ENCODE assay signal across 8 mouse cellular contexts in the genomic region with DNA sequence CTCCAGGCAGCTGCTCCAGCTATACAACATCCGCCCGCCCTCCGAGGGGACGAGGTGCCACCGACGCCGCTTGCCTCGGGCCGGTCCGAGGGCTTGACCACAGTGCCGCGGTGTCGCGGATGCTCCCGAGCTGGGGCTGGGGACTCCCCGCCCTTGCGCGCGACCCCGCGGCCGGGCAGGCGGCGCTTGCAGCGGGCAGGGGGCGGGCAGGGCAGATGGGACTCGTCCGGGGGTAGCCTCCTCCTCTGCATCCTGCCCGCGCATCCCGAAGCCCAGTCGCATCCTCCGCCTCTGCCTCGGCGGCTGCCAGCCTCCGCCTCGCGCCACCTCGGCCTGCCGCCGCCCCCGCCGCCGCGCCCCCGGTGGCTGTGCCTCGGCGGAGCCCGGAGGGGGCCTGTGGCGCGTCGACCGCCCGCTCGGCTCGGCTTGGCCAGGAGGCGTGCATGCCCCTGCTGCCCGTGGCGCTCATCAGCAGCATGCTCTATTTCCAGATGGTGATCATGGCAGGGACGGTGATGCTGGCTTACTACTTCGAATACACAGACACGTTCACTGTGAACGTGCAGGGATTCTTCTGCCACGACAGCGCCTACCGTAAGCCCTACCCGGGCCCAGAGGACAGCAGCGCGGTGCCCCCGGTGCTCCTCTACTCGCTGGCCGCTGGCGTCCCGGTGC. TPM values are rescaled to one million over a fixed set of nuclear protein-coding genes. Genes with fewer than 3 reads are reported as not detected.
A peak's percentile ranks its signal among the peaks of the same experiment; 100 is the strongest.
DNase-seq lines count a peak whose midpoint lies in the region; ATAC-seq and TF ChIP-seq lines count a peak whose summit lies in the region.

No protein-coding gene starts in this region.

- WGBS in embryonic facial prominence, embryonic 12.5 days: 1% methylated on average over 70 of the region's 74 CpGs
- WGBS in midbrain, embryonic 16.5 days: under 1% methylated on average over 72 of the region's 74 CpGs

- peak overlapping the region; percentile 99 for H3K4me2 ChIP-seq in embryonic facial prominence, embryonic 12.5 days (replicated peaks)
- peak overlapping the region; percentile 79 for H3K4me2 ChIP-seq in midbrain, embryonic 16.5 days (ENCODE audit: low read length)

- in situ Hi-C loops in ES-E14 (cut with MboI; ENCODE audit: low sequenced_read_pairs in 2 of 2, unreplicated experiment in 2 of 2): no loop called here

- no peaks in the 10 kb centered on the region for H3K9me3 ChIP-seq in ES-E14 (ENCODE audit: control insufficient read depth, insufficient read depth, low read depth, low read length)
- no peaks in the 10 kb centered on the region for H3K9me3 ChIP-seq in embryonic facial prominence, embryonic 12.5 days
- no peaks in the 10 kb centered on the region for H3K9me3 ChIP-seq in midbrain, embryonic 16.5 days (replicated peaks; ENCODE audit: control insufficient read depth, low read length, poor library complexity, severe bottlenecking)

- no peaks in the 10 kb centered on the region for H3K36me3 ChIP-seq in ES-E14 (ENCODE audit: control insufficient read depth, insufficient read depth, low read length, poor library complexity, severe bottlenecking)
- no peaks in the 10 kb centered on the region for H3K36me3 ChIP-seq in embryonic facial prominence, embryonic 12.5 days
- H3K36me3 ChIP-seq in midbrain, embryonic 16.5 days (ENCODE audit: control insufficient read depth, insufficient read depth, low read length): no peaks in the 10 kb centered on the region

- peak overlapping the region; percentile 63 to 66 for H3K4me3 ChIP-seq in ES-E14 (ENCODE audit: insufficient read depth in 1 of 2, low read depth in 1 of 2, low read length in 2 of 2, poor library complexity in 1 of 2, severe bottlenecking in 1 of 2)
- peak overlapping the region; percentile 71 for H3K4me3 ChIP-seq in embryonic facial prominence, embryonic 12.5 days
- peak overlapping the region; percentile 82 for H3K4me3 ChIP-seq in midbrain, embryonic 16.5 days (ENCODE audit: low read depth, low read length)

- intact Hi-C loops in heart, postnatal 14 days (cut with DNase I): no loop called here
- intact Hi-C loops in left cerebral cortex, postnatal 14 days (cut with DNase I): loop anchor here (5.0 to 10.0 kb wide), 3 partner anchors 52 to 421 kb away; no protein-coding TSS in a partner anchor

- no peak overlapping the region for H3K27ac ChIP-seq in ES-E14 (ENCODE audit: insufficient read depth, low read depth, low read length, poor library complexity, severe bottlenecking)
- no peak overlapping the region for H3K27ac ChIP-seq in embryonic facial prominence, embryonic 12.5 days
- H3K27ac ChIP-seq in midbrain, embryonic 16.5 days (ENCODE audit: low read length): peak overlapping the region; percentile 89

- H3K27me3 ChIP-seq in embryonic facial prominence, embryonic 12.5 days: peaks cover 30% of the 10 kb centered on the region
- no peaks in the 10 kb centered on the region for H3K27me3 ChIP-seq in midbrain, embryonic 16.5 days (ENCODE audit: control insufficient read depth, insufficient read depth, low read depth, low read length)

- no peaks in the 10 kb centered on the region for H3K4me1 ChIP-seq in ES-E14 (ENCODE audit: control insufficient read depth in 2 of 2, insufficient read depth in 2 of 2, low read length in 2 of 2, poor library complexity in 1 of 2)
- no peaks in the 10 kb centered on the region for H3K4me1 ChIP-seq in embryonic facial prominence, embryonic 12.5 days
- peaks cover 5% of the 10 kb centered on the region for H3K4me1 ChIP-seq in midbrain, embryonic 16.5 days (ENCODE audit: control insufficient read depth, insufficient read depth, low read length)

- peak; percentile 13 to 53 for DNase-seq in adrenal gland, adult (ENCODE audit: inconsistent age in 2 of 2, low spot score in 1 of 2)
- DNase-seq in adrenal gland, adult 8-10 months: no peak
- peak; percentile 4 for DNase-seq in ES-E14 (ENCODE audit: low read depth, low spot score)
- DNase-seq in heart, postnatal 14 days: peak; percentile 9
- peak; percentile 51 to 69 for DNase-seq in left cerebral cortex, postnatal 14 days (ENCODE audit: low spot score in 2 of 2)
- peak; percentile 2 for DNase-seq in yolk sac, embryonic 10.5 days (ENCODE audit: low spot score)

- H3K9ac ChIP-seq in ES-E14 (ENCODE audit: insufficient read depth, low read depth, low read length, poor library complexity, severe bottlenecking): peak overlapping the region; percentile 35; the same call in 1 of the 2 replicates
- peak overlapping the region; percentile 56 for H3K9ac ChIP-seq in embryonic facial prominence, embryonic 12.5 days
- H3K9ac ChIP-seq in midbrain, embryonic 16.5 days (ENCODE audit: low read depth, low read length): peak overlapping the region; percentile 97

- ATAC-seq in embryonic facial prominence, embryonic 12.5 days (ENCODE audit: insufficient number of reproducible peaks, insufficient read depth, low FRiP score, low TSS enrichment): peak; percentile 81
- peak; percentile 88 for ATAC-seq in midbrain, embryonic 16.5 days

TF ChIP-seq in ES-E14, 5 proteins besides CTCF, POLR2A, EP300 and RAD21:
- TF ChIP-seq ZNF384 (IDR thresholded peaks at IDR 0.05; ENCODE audit: low read depth, low read length): no peak
- no peak for TF ChIP-seq HCFC1 (IDR thresholded peaks at IDR 0.05; ENCODE audit: borderline replicate concordance, insufficient read depth, low read length)
- TF ChIP-seq MAFK (IDR thresholded peaks at IDR 0.05; ENCODE audit: insufficient read depth, low read depth, low read length): no peak
- no peak for TF ChIP-seq ZC3H11A (IDR thresholded peaks at IDR 0.05; ENCODE audit: borderline replicate concordance, low read depth, low read length)
- TF ChIP-seq CHD2 (IDR thresholded peaks at IDR 0.05; ENCODE audit: low read depth, low read length): no peak

RNA-seq across cellular contexts. Expression of gene Plppr5, which starts 0.8 kb away (rescaled TPM):
- 1 to 10 TPM; 1.4 to 1.8 (median 1.6) TPM for total RNA-seq in adrenal gland, adult 8-10 months (2022)
- total RNA-seq in ES-E14 (2012; rRNA removed): not detected in 2 replicates
- polyA plus RNA-seq in embryonic facial prominence, embryonic 12.5 days (2016; fragmentation: Nextera tagmentation; extraction: Ambion mirVana): 0.33 and 0.37 TPM in 2 replicates
- total RNA-seq in heart, postnatal 14 days (2021): under 1 TPM; 0.22 to 0.45 TPM
- 10 to 100 TPM; 51.5 to 52.9 TPM for total RNA-seq in left cerebral cortex, postnatal 14 days (2021)
- 7.9 and 10.3 TPM in 2 replicates for polyA plus RNA-seq in midbrain, embryonic 16.5 days (2015; fragmentation: Nextera tagmentation; extraction: Ambion mirVana)

Comparison
In these comparisons a context has a peak if more than half of its experiments do, and no peak if none do; other contexts are left out.
1. H3K9ac ChIP-seq: peak in every context shown above with its lines; median percentile 97 in midbrain, embryonic 16.5 days; 56 in embryonic facial prominence, embryonic 12.5 days; 35 in ES-E14.
2. RNA of gene Plppr5, which starts 0.8 kb away (total RNA-seq): 51.5 to 52.9 TPM in left cerebral cortex, postnatal 14 days; 1.4 to 1.8 TPM in adrenal gland, adult 8-10 months, 0.22 to 0.45 TPM in heart, postnatal 14 days and not detected in ES-E14; every median in the first group is over 10 times any median in the second.
3. Peak in every context shown above with its lines, with median percentiles within 50 percentile points of each other: H3K4me3 ChIP-seq.